Mouse (Mus musculus) ovary, postnatal 36 days (tissue): Measurements from ENCODE around the gene Nap1l3.

Experiments
- DNase-seq: peaks from one replicate; pipeline ENCODE4 v3.0.0; 2022; ENCODE audit warnings: low spot score, mixed read lengths

The Nap1l3 gene

GRCm38 (mm10) chrX:122396781-122397581, at the start of gene Nap1l3:
Nap1l3 (minus strand) TSS chrX:122397401.
- peak; percentile 56 for DNase-seq

- DNase-seq = no peak
These were observed 451 bp upstream of the Nap1l3 start for GRCm38 (mm10) chrX:122397652-122398051.
